Mouse (Mus musculus): Measurements from ENCODE around the gene Tsc22d4.

Gene Tsc22d4

GRCm38 (mm10) chr5:137786109-137786942, 40.8 kb downstream of the Tsc22d4 start:
- in situ Hi-C loops (cut with MboI, MseI), result loop anchor here (10.0 to 25.0 kb wide), 3 partner anchors 462 to 1824 kb away; partner anchors contain the start of genes Get4 (in 1 of the 2) and Ssc4d (in 1 of the 2)

GRCm38 (mm10) chr5:137787151-137787928, 41.8 kb downstream of the Tsc22d4 start, which contains the start of the genes Mepce and Zcwpw1:
Gene Mepce (minus strand): TSS chr5:137787655.
Gene Zcwpw1 (plus strand): TSS chr5:137787798.
- in situ Hi-C loops (cut with MboI, MseI), result loop anchor here (10.0 to 25.0 kb wide), 3 partner anchors 463 to 1825 kb away; partner anchors contain the start of genes Get4 (in 1 of the 2) and Ssc4d (in 1 of the 2)

GRCm38 (mm10) chr5:137788171-137788570, 42.6 kb downstream of the Tsc22d4 start:
- in situ Hi-C loops (cut with MboI, MseI), result loop anchor here (10.0 to 25.0 kb wide), 3 partner anchors 463 to 1826 kb away; partner anchors contain the start of genes Get4 (in 1 of the 2) and Ssc4d (in 1 of the 2)

GRCm38 (mm10) chr5:137788946-137789531, 43.5 kb downstream of the Tsc22d4 start:
- in situ Hi-C loops (cut with MboI, MseI), result loop anchor here (10.0 to 25.0 kb wide), 3 partner anchors 464 to 1827 kb away; partner anchors contain the start of genes Get4 (in 1 of the 2) and Ssc4d (in 1 of the 2)

GRCm38 (mm10) chr5:137791553-137791952, 46.0 kb downstream of the Tsc22d4 start:
- in situ Hi-C loops (cut with MboI, MseI), result loop anchor here (10.0 to 25.0 kb wide), 3 partner anchors 83 to 1829 kb away; partner anchors contain the start of genes Get4 (in 1 of the 2), Pilrb2 (in 1 of the 2) and Ssc4d (in 1 of the 2)

- in situ Hi-C loops (cut with MboI, MseI), result loop anchor here (10.0 to 25.0 kb wide), 3 partner anchors 78 to 1834 kb away; partner anchors contain the start of genes Get4 (in 1 of the 2), Pilrb2 (in 1 of the 2) and Ssc4d (in 1 of the 2)
Measured at GRCm38 (mm10) chr5:137796606-137797005, 51.1 kb downstream of the Tsc22d4 start.

- in situ Hi-C loops (cut with MboI, MseI), result no loop called here
Measured at GRCm38 (mm10) chr5:137800917-137801316, 55.4 kb downstream of the Tsc22d4 start.

- in situ Hi-C loops (cut with MboI, MseI), result loop anchor here in 1 of 2 experiments (5.0 kb wide), 1 partner anchor 71 kb away; no protein-coding TSS in a partner anchor
Measured at GRCm38 (mm10) chr5:137806158-137806557, 60.6 kb downstream of the Tsc22d4 start.

- in situ Hi-C loops (cut with MboI, MseI), result loop anchor here in 1 of 2 experiments (5.0 kb wide), 1 partner anchor 69 kb away; no protein-coding TSS in a partner anchor
Measured at GRCm38 (mm10) chr5:137808316-137808715, 62.8 kb downstream of the Tsc22d4 start.

GRCm38 (mm10) chr5:137817466-137818222, 72.1 kb downstream of the Tsc22d4 start:
- in situ Hi-C loops (cut with MboI, MseI), result no loop called here
